ENCODE assay signal across 8 mouse cellular contexts in genomic region chr14:86307806-86308205, GRCm38 (mm10).
DNase-seq lines count a peak whose midpoint lies in the region; ATAC-seq and TF ChIP-seq lines count a peak whose summit lies in the region.

No protein-coding gene starts in this region.

- no peak for ATAC-seq in liver, embryonic 11.5 days (replicated peaks; ENCODE audit: low FRiP score)
- ATAC-seq in heart, embryonic 16.5 days (replicated peaks; ENCODE audit: extremely low read depth, insufficient read depth, low FRiP score): peak; percentile 67
- ATAC-seq in cerebellum, adult (ENCODE audit: insufficient number of reproducible peaks, low FRiP score, low TSS enrichment): no peak

- H3K36me3 ChIP-seq in liver, adult 2 months (ENCODE audit: control insufficient read depth, insufficient read depth, low read length): no peaks in the 10 kb centered on the region
- no peaks in the 10 kb centered on the region for H3K36me3 ChIP-seq in liver, embryonic 11.5 days (ENCODE audit: control insufficient read depth, insufficient read depth, low read length)
- no peaks in the 10 kb centered on the region for H3K36me3 ChIP-seq in heart, embryonic 16.5 days (ENCODE audit: control insufficient read depth, insufficient read depth)

- TF ChIP-seq POLR2A in liver, adult 2 months (IDR thresholded peaks at IDR 0.05; ENCODE audit: extremely low read depth, insufficient read depth, low read length): no peak

- H3K79me2 ChIP-seq in liver, adult 2 months (ENCODE audit: control insufficient read depth, insufficient read depth, low read length): no peaks in the 10 kb centered on the region

- DNase-seq in liver, adult 2 months (ENCODE audit: extremely low read depth, low read depth, low spot score): peak; percentile 24
- DNase-seq in liver, embryonic 11.5 days (ENCODE audit: low spot score): no peak
- DNase-seq in embryo, embryonic 10.5 days (ENCODE audit: low spot score): peak; percentile 57
- DNase-seq in layer of hippocampus, adult 9-10 months (ENCODE audit: low spot score): peak; percentile 36
- peak; percentile 73 for DNase-seq in lung, postnatal 36 days
- peak; percentile 17 to 25 for DNase-seq in right cerebral cortex, postnatal 36 days (ENCODE audit: low spot score in 2 of 2)

- H3K9me3 ChIP-seq in liver, embryonic 11.5 days (ENCODE audit: control insufficient read depth, low read length): no peaks in the 10 kb centered on the region
- H3K9me3 ChIP-seq in heart, embryonic 16.5 days (replicated peaks; ENCODE audit: control insufficient read depth, low read length): no peaks in the 10 kb centered on the region

- H3K4me2 ChIP-seq in liver, embryonic 11.5 days: no peak overlapping the region
- H3K4me2 ChIP-seq in heart, embryonic 16.5 days (ENCODE audit: low read depth, low read length): no peak overlapping the region

- H3K27me3 ChIP-seq in liver, adult 2 months (ENCODE audit: control insufficient read depth, insufficient read depth, low read length): no peaks in the 10 kb centered on the region
- H3K27me3 ChIP-seq in liver, embryonic 11.5 days (replicated peaks; ENCODE audit: control insufficient read depth, insufficient read depth, low read length): no peaks in the 10 kb centered on the region
- no peaks in the 10 kb centered on the region for H3K27me3 ChIP-seq in heart, embryonic 16.5 days (ENCODE audit: control insufficient read depth, insufficient read depth, low read length)

- peaks cover 2% of the 10 kb centered on the region; the same call in 1 of the 2 replicates for H3K4me1 ChIP-seq in liver, adult 2 months (ENCODE audit: control insufficient read depth, insufficient read depth, low read length)
- H3K4me1 ChIP-seq in liver, embryonic 11.5 days (replicated peaks; ENCODE audit: control insufficient read depth, insufficient read depth, low read length): no peaks in the 10 kb centered on the region
- H3K4me1 ChIP-seq in heart, embryonic 16.5 days (ENCODE audit: control insufficient read depth, insufficient read depth, low read length): no peaks in the 10 kb centered on the region

- WGBS in liver, adult 2 months: 30% methylated on average over 2 of the region's 2 CpGs
- WGBS in liver, embryonic 11.5 days: 51% methylated on average over 2 of the region's 2 CpGs
- WGBS in heart, embryonic 16.5 days: 21% methylated on average over 2 of the region's 2 CpGs

- peak; percentile 89 for TF ChIP-seq CTCF in liver, adult 2 months (IDR thresholded peaks at IDR 0.05; ENCODE audit: low read depth, low read length)

- no peak overlapping the region for H3K9ac ChIP-seq in liver, adult 2 months (ENCODE audit: low read depth, low read length)
- no peak overlapping the region for H3K9ac ChIP-seq in liver, embryonic 11.5 days (ENCODE audit: low read depth, low read length)
- H3K9ac ChIP-seq in heart, embryonic 16.5 days (ENCODE audit: low read length): no peak overlapping the region

- no peak overlapping the region for H3K4me3 ChIP-seq in liver, adult 2 months (ENCODE audit: insufficient read depth, low read depth, low read length)
- H3K4me3 ChIP-seq in liver, embryonic 11.5 days (ENCODE audit: low read depth, low read length): no peak overlapping the region
- H3K4me3 ChIP-seq in heart, embryonic 16.5 days (ENCODE audit: low read length): no peak overlapping the region

- H3K27ac ChIP-seq in liver, adult 2 months (replicated peaks; ENCODE audit: insufficient read depth, low read depth, low read length): no peak overlapping the region
- H3K27ac ChIP-seq in liver, embryonic 11.5 days (ENCODE audit: low read depth, low read length): no peak overlapping the region
- peak overlapping the region; percentile 51 for H3K27ac ChIP-seq in heart, embryonic 16.5 days (ENCODE audit: low read length)
